Mouse (Mus musculus): ENCODE measurements around the gene Btg4. TPM values are rescaled to one million over a fixed set of nuclear protein-coding genes. Genes with fewer than 3 reads are reported as not detected.

The Btg4 gene
- polyA plus RNA-seq, 1 experiment from 2014 or later, result not detected

DNA sequence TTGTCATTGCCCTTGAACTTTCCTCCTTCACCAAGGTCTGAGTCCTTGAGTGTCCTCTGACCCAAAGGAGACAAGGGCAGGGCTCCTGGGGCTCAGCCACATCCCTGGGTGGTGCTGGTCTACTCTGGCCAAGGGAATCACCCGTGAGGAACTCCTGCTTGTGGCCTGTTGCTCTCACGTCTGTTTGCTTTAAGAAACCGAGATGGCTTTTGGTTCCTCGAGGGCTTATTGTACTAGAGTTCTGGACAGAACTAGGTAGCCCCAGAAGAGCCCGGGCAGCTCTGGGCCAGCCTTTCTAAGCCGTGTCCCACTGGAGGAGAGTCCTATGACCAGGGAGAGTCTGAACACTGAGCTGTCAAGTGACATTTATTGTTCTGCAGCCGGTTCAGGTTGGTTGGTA is 108.4 kb downstream of the Btg4 start:
- Histone ChIP-seq H3K27me3 (no peaks in the 10 kb centered on the region), H3K27ac (no peak overlapping the region), H3K9me3 (no peaks in the 10 kb centered on the region), H3K4me2 (replicated peaks) (no peak overlapping the region), H3K36me3 (no peaks in the 10 kb centered on the region), H3K9ac (no peak overlapping the region), H3K4me3 (no peak overlapping the region), H3K4me1 (0 out of 2 replicates have a peak, but pooled peaks cover 10% of the 10 kb centered on the region)
- WGBS, result 83% methylated on average over 7 of the region's 7 CpGs
- no peak for ATAC-seq (ENCODE audit: insufficient number of reproducible peaks, insufficient read depth, low FRiP score, low TSS enrichment)

MicroRNAs within 50 kb of the gene (microRNA counts, 519-probe panel; counts per million panel counts)
- microRNA mmu-miR-34b-3p, result 460 counts per million, percentile 65 among the panel's probes with 10 or more counts
- microRNA mmu-miR-34b-5p, result 460 counts per million, percentile 65 among the panel's probes with 10 or more counts
- microRNA mmu-miR-34c, result 460 counts per million, percentile 65 among the panel's probes with 10 or more counts

Small RNA genes lying within 50 kb of the gene (microRNA-seq; reads per million reads assigned to microRNA genes)
- gene Mir34b (34.5 reads per million, percentile 40 among the genes with 10 or more reads in this experiment), gene Mir34c (922 reads per million, percentile 76 among the genes with 10 or more reads in this experiment)

Other genes with a start within 250 kb of the Btg4 start
- 96.2 and 96.6 TPM in 2 replicates for gene Ppp2r1b, start 215.6 kb upstream of the Btg4 start, polyA plus RNA-seq (2016; fragmentation: Nextera tagmentation; extraction: Ambion mirVana)
- gene Sik2, start 51.8 kb upstream of the Btg4 start, polyA plus RNA-seq (2016; fragmentation: Nextera tagmentation; extraction: Ambion mirVana), result 16.1 and 17.9 TPM in 2 replicates
- gene Layn, start 16.2 kb downstream of the Btg4 start, polyA plus RNA-seq (2016; fragmentation: Nextera tagmentation; extraction: Ambion mirVana), result 3.5 and 5.1 TPM in 2 replicates
- 0.17 TPM in 1 of 2 replicates, not detected in the other for gene 4833427G06Rik, start 41.2 kb downstream of the Btg4 start, polyA plus RNA-seq (2016; fragmentation: Nextera tagmentation; extraction: Ambion mirVana)
- 0.01 TPM in 1 of 2 replicates, not detected in the other for gene Gm32742, start 104.6 kb downstream of the Btg4 start, polyA plus RNA-seq (2016; fragmentation: Nextera tagmentation; extraction: Ambion mirVana)
- not detected in 2 replicates for gene Pou2af1, start 152.8 kb downstream of the Btg4 start, polyA plus RNA-seq (2016; fragmentation: Nextera tagmentation; extraction: Ambion mirVana)
- gene Colca2, start 217.7 kb downstream of the Btg4 start, polyA plus RNA-seq (2016; fragmentation: Nextera tagmentation; extraction: Ambion mirVana), result 2.9 and 3.0 TPM in 2 replicates

All from embryonic facial prominence, embryonic 12.5 days (tissue).